Mouse (Mus musculus): ENCODE results near the gene Rapgef2. TPM values are rescaled to one million over a fixed set of nuclear protein-coding genes. Genes with fewer than 3 reads are reported as not detected.
"Not testable (repeated sequence)": the region's sequence is repeated elsewhere in the genome, so short reads cannot be mapped to it uniquely, and the experiment has no call there.

Rapgef2 gene
- total RNA-seq, 2 experiments from 2014 or later = 13.0 to 29.3 TPM

DNA sequence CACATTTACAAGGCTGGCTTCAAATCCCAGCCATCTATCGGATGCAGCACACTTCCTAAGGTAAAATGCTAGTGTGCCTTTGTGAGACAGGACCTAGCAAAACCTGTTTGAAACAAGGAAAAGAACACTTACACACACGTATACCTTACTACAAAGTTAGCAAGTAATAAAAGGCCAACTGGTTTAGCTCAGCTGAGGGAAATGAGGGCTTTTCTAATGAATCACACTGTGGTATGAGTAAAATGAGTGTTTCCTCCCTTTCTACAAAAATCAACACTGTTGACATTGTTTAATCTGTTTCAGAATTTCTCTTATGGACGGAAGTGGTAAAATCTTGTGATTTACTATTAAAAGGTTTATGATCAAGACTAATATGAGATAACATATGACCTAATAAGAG, 104.0 kb downstream of the Rapgef2 start:
- no peak for TF ChIP-seq CTCF (IDR thresholded peaks at IDR 0.05)
- H3K27ac ChIP-seq = peak overlapping the region; percentile 90
- intact Hi-C loops (cut with DNase I) = no loop called here
- H3K4me3 ChIP-seq = no peak overlapping the region
- DNase-seq = no peak

DNA sequence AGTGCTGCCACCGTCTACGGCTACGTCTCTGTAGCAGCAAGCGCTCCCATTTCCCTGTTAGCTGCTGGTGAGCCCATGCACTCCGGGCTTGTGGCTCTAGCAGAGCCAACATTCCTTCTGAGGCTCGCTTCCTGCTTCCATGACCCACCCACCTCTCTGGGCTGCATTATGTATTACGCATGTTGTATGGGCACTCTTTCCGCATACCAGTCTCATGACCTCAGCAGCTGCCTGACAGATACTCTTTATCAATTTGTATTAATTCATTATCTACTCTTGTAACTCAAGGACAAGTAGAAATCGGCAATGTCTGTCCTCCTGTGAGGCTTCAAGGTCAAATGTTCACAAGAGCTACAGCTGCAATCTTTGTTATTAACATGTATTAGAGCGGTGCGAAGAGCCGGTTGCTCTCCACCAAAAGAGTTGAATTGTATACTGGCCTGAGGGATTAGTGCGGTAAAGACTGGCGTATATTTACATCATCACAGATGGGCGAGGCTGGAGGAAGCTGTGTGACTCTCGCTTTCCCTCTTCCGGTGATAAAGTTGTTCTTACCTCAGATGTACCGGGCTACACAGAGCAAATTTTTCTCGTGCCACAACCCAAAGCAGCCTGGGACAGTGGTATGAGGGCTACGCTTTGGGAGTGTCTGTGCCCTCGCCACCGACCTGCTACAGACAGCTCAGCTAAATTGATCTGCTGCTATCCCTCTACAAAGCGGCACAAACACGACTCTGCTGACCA, 104.9 kb downstream of the Rapgef2 start:
- intact Hi-C loops (cut with DNase I) = no loop called here
- Histone ChIP-seq H3K4me3 (peak overlapping the region; percentile 71), H3K27ac (peak overlapping the region; percentile 90)
- DNase-seq = peak; percentile 70
- TF ChIP-seq CTCF (IDR thresholded peaks at IDR 0.05) = peak; percentile 22; the same call in 1 of the 2 replicates

DNA sequence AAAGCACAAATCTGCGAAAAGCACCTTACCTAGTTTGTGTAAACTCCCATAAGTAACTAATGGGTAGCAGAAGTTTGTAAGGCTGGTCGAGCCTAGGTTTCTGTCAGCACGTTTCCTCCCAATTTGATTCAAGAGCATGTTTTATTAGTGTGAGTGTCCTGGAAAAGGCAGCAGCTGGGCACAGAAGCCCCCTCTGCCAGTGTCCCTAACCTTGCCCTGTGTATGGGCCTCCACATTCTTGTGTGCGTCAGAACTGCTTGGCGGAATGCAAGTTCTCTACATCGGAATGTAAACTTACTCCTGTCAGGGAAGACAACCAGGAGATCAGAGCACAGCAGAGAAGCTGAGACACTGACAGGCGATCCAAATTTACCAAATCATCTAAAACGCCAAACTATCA, 106.2 kb downstream of the Rapgef2 start:
- intact Hi-C loops (cut with DNase I) = no loop called here
- TF ChIP-seq CTCF (IDR thresholded peaks at IDR 0.05) = no peak
- H3K4me3 ChIP-seq = peak overlapping the region; percentile 71
- peak overlapping the region; percentile 90 for H3K27ac ChIP-seq
- no peak for DNase-seq

DNA sequence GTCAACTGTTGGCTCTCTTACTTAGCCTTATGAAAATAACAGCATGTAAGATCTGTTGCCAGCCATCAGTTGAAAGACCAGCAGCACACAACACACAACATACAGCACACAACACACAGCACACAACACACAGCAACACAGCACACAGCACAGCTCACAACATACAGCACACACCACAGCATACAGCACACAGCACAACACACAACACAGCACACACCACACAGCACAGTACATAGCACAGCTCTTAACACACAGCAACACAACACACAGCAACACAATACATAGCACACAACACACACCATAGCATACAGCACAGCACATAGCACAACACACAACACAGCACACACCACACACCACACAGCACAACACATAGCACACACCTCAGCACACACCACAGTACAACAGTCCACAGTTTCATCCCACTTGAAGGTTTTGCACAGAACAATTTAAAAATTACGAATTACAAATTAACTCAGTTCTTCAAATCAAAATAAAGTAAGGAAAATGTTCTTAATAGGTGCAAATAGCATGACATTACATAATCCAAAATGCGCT, 106.7 kb downstream of the Rapgef2 start:
- DNase-seq = no peak
- peak overlapping the region; percentile 90 for H3K27ac ChIP-seq
- intact Hi-C loops (cut with DNase I) = loop anchor here (2.0 to 5.0 kb wide), 3 partner anchors 13 to 37 kb away; no protein-coding TSS in a partner anchor
- TF ChIP-seq CTCF (IDR thresholded peaks at IDR 0.05) = no peak
- peak overlapping the region; percentile 71 for H3K4me3 ChIP-seq

DNA sequence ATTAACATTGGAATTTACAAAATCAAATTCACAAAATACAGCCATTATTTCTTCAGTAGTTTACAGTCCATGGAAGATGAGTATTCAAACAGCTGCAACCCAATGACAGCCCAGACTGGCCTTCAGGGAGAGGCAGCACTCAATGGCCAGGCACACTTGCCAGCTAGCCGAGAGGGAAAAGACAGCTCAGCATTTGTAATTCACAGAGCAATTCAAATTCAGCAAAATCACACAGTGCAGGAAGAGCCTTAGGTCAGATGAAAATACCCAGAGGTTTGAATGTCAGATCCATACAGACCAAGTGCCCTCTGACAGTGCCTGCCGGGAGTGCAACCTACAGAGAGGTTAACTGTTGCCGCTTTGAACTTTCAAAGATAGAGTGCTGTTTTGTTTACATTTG, 107.6 kb downstream of the Rapgef2 start:
- peak; percentile 34 for TF ChIP-seq CTCF (IDR thresholded peaks at IDR 0.05)
- intact Hi-C loops (cut with DNase I) = loop anchor here (2.0 to 5.0 kb wide), 3 partner anchors 14 to 36 kb away; no protein-coding TSS in a partner anchor
- Histone ChIP-seq H3K27ac (peak overlapping the region; percentile 90), H3K4me3 (peak overlapping the region; percentile 71)
- DNase-seq = peak; percentile 76

DNA sequence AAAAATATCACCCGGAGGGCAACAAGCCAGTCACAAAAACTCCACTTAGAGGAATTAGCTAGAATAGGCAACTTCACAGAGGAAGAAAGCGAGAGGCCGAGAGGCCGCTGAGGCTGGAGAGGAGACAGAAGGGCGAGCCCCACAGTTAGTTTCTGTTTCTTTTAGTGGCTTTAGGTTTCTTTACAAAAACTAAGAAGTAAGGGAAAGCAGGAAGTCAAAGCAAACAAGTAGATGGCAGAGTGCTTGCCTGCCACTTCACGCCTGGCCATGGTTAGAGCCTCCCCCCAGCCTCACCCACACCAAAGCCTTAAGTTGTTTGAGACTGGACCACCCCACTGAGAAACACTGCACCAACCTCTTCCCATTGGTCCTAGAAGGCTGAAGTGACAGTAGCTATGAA, 108.2 kb downstream of the Rapgef2 start:
- H3K27ac ChIP-seq = peak overlapping the region; percentile 90
- no peak for TF ChIP-seq CTCF (IDR thresholded peaks at IDR 0.05)
- no peak for DNase-seq
- intact Hi-C loops (cut with DNase I) = loop anchor here (2.0 to 5.0 kb wide), 3 partner anchors 15 to 36 kb away; no protein-coding TSS in a partner anchor
- peak overlapping the region; percentile 71 for H3K4me3 ChIP-seq

DNA sequence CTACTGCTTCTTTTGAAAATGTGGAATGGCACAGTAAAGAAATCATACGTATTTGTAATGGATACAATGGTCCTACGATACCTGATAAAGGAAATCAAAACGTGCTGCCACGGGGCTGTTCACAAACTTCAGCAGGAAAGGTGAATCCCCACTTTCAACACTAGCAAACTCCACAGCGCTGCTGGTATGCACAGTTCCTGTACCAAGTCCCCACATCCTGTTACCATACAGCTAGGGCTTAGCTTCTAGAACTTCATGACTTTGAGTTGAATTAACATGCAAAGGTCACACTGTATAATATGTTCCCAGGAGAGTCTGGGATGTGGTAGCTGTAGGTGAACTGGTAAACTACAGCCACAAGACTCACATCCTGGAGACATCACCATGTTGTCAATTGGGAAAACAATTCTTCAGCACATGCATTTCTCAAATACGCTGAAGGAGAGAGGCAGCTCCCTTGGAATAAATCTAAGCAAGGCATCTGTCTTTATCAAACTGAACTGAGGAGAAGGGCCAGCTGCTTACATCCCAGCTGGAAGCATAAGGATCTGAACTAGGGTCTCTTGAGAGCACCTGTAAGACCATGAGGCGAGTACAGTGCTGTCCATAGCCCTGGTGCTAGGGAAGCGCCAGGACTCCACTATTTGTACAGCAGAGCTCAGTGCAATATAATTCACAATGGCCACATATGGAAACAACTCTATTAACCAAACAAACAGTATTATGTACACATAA, 109.0 kb downstream of the Rapgef2 start:
- Histone ChIP-seq H3K4me3 (peak overlapping the region; percentile 71), H3K27ac (peak overlapping the region; percentile 90)
- intact Hi-C loops (cut with DNase I) = loop anchor here (5.0 kb wide), 1 partner anchor 35 kb away; no protein-coding TSS in a partner anchor
- DNase-seq = no peak
- TF ChIP-seq CTCF (IDR thresholded peaks at IDR 0.05) = no peak

DNA sequence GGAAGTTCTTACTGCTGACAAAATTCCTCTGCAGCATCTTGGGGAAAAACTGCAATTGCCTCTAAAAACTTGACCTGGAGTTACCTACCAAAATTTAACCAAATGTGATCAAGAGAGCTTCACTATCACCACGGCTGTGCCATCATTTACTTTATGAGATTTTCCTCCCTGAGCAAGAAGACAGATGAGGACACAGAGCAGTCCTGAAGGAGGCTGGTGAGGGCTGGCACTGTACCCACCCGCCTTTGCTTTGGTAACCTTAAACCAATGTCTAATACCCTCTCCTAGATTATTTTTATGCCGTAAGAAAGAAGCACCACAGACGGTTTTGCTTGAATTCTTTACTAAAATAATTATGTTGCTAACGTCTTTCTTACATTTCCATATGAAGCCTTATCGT, 112.1 kb downstream of the Rapgef2 start:
- peak; percentile 55 for DNase-seq
- TF ChIP-seq CTCF (IDR thresholded peaks at IDR 0.05) = no peak
- intact Hi-C loops (cut with DNase I) = no loop called here
- Histone ChIP-seq H3K27ac (peak overlapping the region; percentile 24), H3K4me3 (peak overlapping the region; percentile 5; the same call in 1 of the 2 replicates)

DNA sequence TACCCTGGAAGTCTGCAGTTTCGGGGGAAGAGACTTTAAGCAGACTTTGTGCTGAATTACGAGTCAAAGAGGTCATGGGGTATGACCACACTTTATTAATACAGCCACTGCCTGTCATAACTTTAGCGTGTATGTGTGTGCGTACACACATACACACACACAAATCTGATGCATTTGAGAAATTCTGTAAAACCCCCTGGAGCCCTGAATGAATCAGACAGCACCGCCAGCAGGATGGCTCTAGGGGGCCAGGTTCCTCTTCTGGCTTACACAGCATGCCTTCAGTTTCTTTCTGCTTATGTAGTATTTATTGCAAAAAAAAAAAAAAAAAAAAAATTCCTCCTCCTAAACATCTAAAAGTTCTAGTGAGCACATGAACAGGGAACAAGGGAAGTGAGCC, 113.0 kb downstream of the Rapgef2 start:
- no peak for DNase-seq
- TF ChIP-seq CTCF (IDR thresholded peaks at IDR 0.05) = no peak
- Histone ChIP-seq H3K4me3 (no peak overlapping the region), H3K27ac (no peak overlapping the region)
- intact Hi-C loops (cut with DNase I) = no loop called here

DNA sequence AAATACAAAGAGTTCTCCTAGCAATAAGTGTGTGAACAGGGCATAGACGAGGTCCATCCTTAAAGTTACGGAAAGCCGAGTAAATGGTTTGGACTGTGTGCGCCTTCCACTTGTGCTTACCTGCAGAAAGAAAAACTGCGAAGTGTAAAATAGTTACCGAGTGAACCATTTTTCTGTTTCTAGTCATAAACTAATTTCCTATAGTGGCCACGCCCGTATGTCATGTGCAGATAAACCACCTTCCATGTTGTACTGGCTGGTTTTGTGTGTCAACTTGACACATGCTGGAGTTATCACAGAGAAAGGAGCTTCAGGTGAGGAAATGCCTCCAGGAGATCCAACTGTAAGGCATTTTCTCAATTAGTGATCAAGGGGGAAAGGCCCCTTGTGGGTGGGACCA, 115.2 kb downstream of the Rapgef2 start:
- intact Hi-C loops (cut with DNase I); H3K27ac ChIP-seq; DNase-seq; H3K4me3 ChIP-seq: not testable (repeated sequence)

DNA sequence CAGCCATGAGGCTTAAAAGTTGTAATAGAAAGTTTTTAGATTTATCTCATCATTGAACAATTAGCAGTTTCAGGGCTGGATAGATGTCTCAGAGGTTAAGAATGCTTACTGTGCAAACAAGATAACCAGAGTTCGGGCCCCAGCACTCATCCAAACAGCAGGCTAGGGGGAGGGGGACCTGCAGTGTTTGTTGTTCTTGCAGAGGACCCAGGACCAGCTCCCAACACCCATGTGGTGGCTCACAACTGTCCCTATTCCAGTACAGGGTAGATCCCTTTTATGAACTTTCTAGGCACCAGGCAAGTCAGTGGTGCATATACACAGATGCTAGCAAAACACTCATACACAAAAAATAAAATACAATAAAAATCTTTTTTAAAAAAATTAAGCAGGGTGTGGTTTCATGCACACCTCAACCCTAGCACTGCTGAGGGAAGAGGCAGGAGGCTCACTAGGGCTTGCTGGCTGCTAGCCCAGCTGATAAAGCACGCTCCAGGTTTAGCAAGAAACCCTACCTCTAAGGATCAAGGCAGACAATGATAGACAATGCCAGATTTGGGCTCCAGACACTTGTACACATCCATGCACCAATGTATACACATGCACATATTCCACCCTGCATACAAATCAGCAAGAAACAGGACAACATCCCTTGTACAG, 118.0 kb downstream of the Rapgef2 start:
- Histone ChIP-seq H3K27ac (no peak overlapping the region), H3K4me3 (no peak overlapping the region)
- intact Hi-C loops (cut with DNase I) = no loop called here
- DNase-seq = no peak
- no peak for TF ChIP-seq CTCF (IDR thresholded peaks at IDR 0.05)

DNA sequence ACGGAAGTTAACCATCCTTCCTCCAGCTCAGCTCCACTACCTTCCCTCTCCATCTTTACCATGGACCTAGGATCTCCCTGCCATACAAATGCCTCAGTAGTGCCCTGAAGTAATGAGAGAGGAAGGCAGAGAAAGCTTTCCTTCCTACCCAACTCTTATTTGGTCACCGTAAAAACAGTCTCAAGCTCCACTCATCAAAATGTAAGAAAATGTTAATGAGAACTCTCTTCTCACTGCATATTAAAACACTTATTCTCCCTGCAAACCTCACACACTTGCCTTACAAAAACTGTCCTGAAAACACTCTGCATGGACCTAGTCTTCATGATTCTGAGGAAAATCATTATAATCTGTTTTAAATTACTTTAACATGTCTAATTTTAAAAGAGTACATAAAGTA, 118.7 kb downstream of the Rapgef2 start:
- Histone ChIP-seq H3K27ac (no peak overlapping the region), H3K4me3 (no peak overlapping the region)
- no peak for DNase-seq
- TF ChIP-seq CTCF (IDR thresholded peaks at IDR 0.05) = no peak
- intact Hi-C loops (cut with DNase I) = no loop called here

All from gastrocnemius, adult 2 months (tissue).